Mouse (Mus musculus): ENCODE data around the gene Hoxd11.

Gene Hoxd11

GRCm38 (mm10) chr2:74704999-74705466 is 25.7 kb downstream of the Hoxd11 start:
- Histone ChIP-seq H3K36me3 (ENCODE audit: insufficient read depth, low read length) (no peaks in the 10 kb centered on the region), H3K9me3 (ENCODE audit: low read length) (no peaks in the 10 kb centered on the region), H3K4me3 (replicated peaks; ENCODE audit: low read length) (peak overlapping the region; percentile 70), H3K4me1 (replicated peaks; ENCODE audit: low read depth, low read length) (peaks cover 24% of the 10 kb centered on the region), H3K27me3 (ENCODE audit: insufficient read depth, low read length) (peaks cover 89% of the 10 kb centered on the region)
- TF ChIP-seq NANOG (IDR thresholded peaks at IDR 0.05; ENCODE audit: borderline replicate concordance, low read length) (no peak), CTCF (conservative IDR thresholded peaks at IDR 0.05; ENCODE audit: low read length) (no peak), POU5F1 (IDR thresholded peaks at IDR 0.05; ENCODE audit: borderline replicate concordance, low read length) (no peak)

- Histone ChIP-seq H3K9me3 (ENCODE audit: low read length) (no peaks in the 10 kb centered on the region), H3K36me3 (ENCODE audit: insufficient read depth, low read length) (no peaks in the 10 kb centered on the region), H3K27me3 (ENCODE audit: insufficient read depth, low read length) (peaks cover 89% of the 10 kb centered on the region), H3K4me1 (replicated peaks; ENCODE audit: low read depth, low read length) (peaks cover 19% of the 10 kb centered on the region), H3K4me3 (replicated peaks; ENCODE audit: low read length) (peak overlapping the region; percentile 70)
- TF ChIP-seq NANOG (IDR thresholded peaks at IDR 0.05; ENCODE audit: borderline replicate concordance, low read length) (no peak), POU5F1 (IDR thresholded peaks at IDR 0.05; ENCODE audit: borderline replicate concordance, low read length) (no peak), CTCF (conservative IDR thresholded peaks at IDR 0.05; ENCODE audit: low read length) (no peak)
Measured at GRCm38 (mm10) chr2:74705467-74706089, 26.2 kb downstream of the Hoxd11 start.

- Histone ChIP-seq H3K4me3 (replicated peaks; ENCODE audit: low read length) (no peak overlapping the region), H3K4me1 (replicated peaks; ENCODE audit: low read depth, low read length) (peaks cover 14% of the 10 kb centered on the region), H3K36me3 (ENCODE audit: insufficient read depth, low read length) (no peaks in the 10 kb centered on the region), H3K27me3 (ENCODE audit: insufficient read depth, low read length) (peaks cover 89% of the 10 kb centered on the region), H3K9me3 (ENCODE audit: low read length) (no peaks in the 10 kb centered on the region)
- TF ChIP-seq POU5F1 (IDR thresholded peaks at IDR 0.05; ENCODE audit: borderline replicate concordance, low read length) (no peak), NANOG (IDR thresholded peaks at IDR 0.05; ENCODE audit: borderline replicate concordance, low read length) (no peak), CTCF (conservative IDR thresholded peaks at IDR 0.05; ENCODE audit: low read length) (no peak)
Measured at GRCm38 (mm10) chr2:74706393-74706960, 27.1 kb downstream of the Hoxd11 start.

GRCm38 (mm10) chr2:74707599-74707998 is 28.2 kb downstream of the Hoxd11 start:
- H3K27me3 ChIP-seq (ENCODE audit: insufficient read depth, low read length), result peaks cover 92% of the 10 kb centered on the region
- H3K4me1 ChIP-seq (replicated peaks; ENCODE audit: low read depth, low read length), result peaks cover 18% of the 10 kb centered on the region
- H3K9me3 ChIP-seq (ENCODE audit: low read length), result no peaks in the 10 kb centered on the region
- no peaks in the 10 kb centered on the region for H3K36me3 ChIP-seq (ENCODE audit: insufficient read depth, low read length)
- H3K4me3 ChIP-seq (replicated peaks; ENCODE audit: low read length), result no peak overlapping the region
- no peak for TF ChIP-seq POU5F1 (IDR thresholded peaks at IDR 0.05; ENCODE audit: borderline replicate concordance, low read length)
- TF ChIP-seq NANOG (IDR thresholded peaks at IDR 0.05; ENCODE audit: borderline replicate concordance, low read length), result no peak
- TF ChIP-seq CTCF (conservative IDR thresholded peaks at IDR 0.05; ENCODE audit: low read length), result no peak

- Histone ChIP-seq H3K4me3 (replicated peaks; ENCODE audit: low read length) (no peak overlapping the region), H3K4me1 (replicated peaks; ENCODE audit: low read depth, low read length) (peaks cover 24% of the 10 kb centered on the region), H3K27me3 (ENCODE audit: insufficient read depth, low read length) (peaks cover 92% of the 10 kb centered on the region), H3K9me3 (ENCODE audit: low read length) (no peaks in the 10 kb centered on the region), H3K36me3 (ENCODE audit: insufficient read depth, low read length) (no peaks in the 10 kb centered on the region)
- TF ChIP-seq NANOG (IDR thresholded peaks at IDR 0.05; ENCODE audit: borderline replicate concordance, low read length), result no peak
- TF ChIP-seq CTCF (conservative IDR thresholded peaks at IDR 0.05; ENCODE audit: low read length), result no peak
- no peak for TF ChIP-seq POU5F1 (IDR thresholded peaks at IDR 0.05; ENCODE audit: borderline replicate concordance, low read length)
Measured at GRCm38 (mm10) chr2:74708676-74709075, 29.3 kb downstream of the Hoxd11 start.

GRCm38 (mm10) chr2:74709465-74710419 is 30.4 kb downstream of the Hoxd11 start:
- no peak overlapping the region for H3K4me3 ChIP-seq (replicated peaks; ENCODE audit: low read length)
- H3K9me3 ChIP-seq (ENCODE audit: low read length), result no peaks in the 10 kb centered on the region
- peaks cover 92% of the 10 kb centered on the region for H3K27me3 ChIP-seq (ENCODE audit: insufficient read depth, low read length)
- H3K4me1 ChIP-seq (replicated peaks; ENCODE audit: low read depth, low read length), result peaks cover 25% of the 10 kb centered on the region
- TF ChIP-seq POU5F1 (IDR thresholded peaks at IDR 0.05; ENCODE audit: borderline replicate concordance, low read length) (no peak), NANOG (IDR thresholded peaks at IDR 0.05; ENCODE audit: borderline replicate concordance, low read length) (no peak), CTCF (conservative IDR thresholded peaks at IDR 0.05; ENCODE audit: low read length) (no peak)
- H3K36me3 ChIP-seq (ENCODE audit: insufficient read depth, low read length), result no peaks in the 10 kb centered on the region

GRCm38 (mm10) chr2:74710929-74711543 is 31.7 kb downstream of the Hoxd11 start:
- H3K4me1 ChIP-seq (replicated peaks; ENCODE audit: low read depth, low read length), result peaks cover 36% of the 10 kb centered on the region
- no peaks in the 10 kb centered on the region for H3K36me3 ChIP-seq (ENCODE audit: insufficient read depth, low read length)
- H3K27me3 ChIP-seq (ENCODE audit: insufficient read depth, low read length), result peaks cover 96% of the 10 kb centered on the region

More at GRCm38 (mm10) chr2:74710929-74711543, 31.7 kb downstream of the Hoxd11 start:
- TF ChIP-seq POU5F1 (IDR thresholded peaks at IDR 0.05; ENCODE audit: borderline replicate concordance, low read length) (no peak), CTCF (conservative IDR thresholded peaks at IDR 0.05; ENCODE audit: low read length) (no peak), NANOG (IDR thresholded peaks at IDR 0.05; ENCODE audit: borderline replicate concordance, low read length) (no peak)
- H3K4me3 ChIP-seq (replicated peaks; ENCODE audit: low read length), result no peak overlapping the region
- H3K9me3 ChIP-seq (ENCODE audit: low read length), result no peaks in the 10 kb centered on the region

Measured in E14TG2a.4 (cell line).